Mouse (Mus musculus) frontal cortex, postnatal 25 days (tissue): ENCODE measurements around the gene Csde1.

Experiments used
- DNase-seq, 2 experiments: peaks; one replicate each; pipeline ENCODE4 v3.0.0; 2022; ENCODE audit warnings: low spot score in 2 of 2

Csde1 gene

DNA sequence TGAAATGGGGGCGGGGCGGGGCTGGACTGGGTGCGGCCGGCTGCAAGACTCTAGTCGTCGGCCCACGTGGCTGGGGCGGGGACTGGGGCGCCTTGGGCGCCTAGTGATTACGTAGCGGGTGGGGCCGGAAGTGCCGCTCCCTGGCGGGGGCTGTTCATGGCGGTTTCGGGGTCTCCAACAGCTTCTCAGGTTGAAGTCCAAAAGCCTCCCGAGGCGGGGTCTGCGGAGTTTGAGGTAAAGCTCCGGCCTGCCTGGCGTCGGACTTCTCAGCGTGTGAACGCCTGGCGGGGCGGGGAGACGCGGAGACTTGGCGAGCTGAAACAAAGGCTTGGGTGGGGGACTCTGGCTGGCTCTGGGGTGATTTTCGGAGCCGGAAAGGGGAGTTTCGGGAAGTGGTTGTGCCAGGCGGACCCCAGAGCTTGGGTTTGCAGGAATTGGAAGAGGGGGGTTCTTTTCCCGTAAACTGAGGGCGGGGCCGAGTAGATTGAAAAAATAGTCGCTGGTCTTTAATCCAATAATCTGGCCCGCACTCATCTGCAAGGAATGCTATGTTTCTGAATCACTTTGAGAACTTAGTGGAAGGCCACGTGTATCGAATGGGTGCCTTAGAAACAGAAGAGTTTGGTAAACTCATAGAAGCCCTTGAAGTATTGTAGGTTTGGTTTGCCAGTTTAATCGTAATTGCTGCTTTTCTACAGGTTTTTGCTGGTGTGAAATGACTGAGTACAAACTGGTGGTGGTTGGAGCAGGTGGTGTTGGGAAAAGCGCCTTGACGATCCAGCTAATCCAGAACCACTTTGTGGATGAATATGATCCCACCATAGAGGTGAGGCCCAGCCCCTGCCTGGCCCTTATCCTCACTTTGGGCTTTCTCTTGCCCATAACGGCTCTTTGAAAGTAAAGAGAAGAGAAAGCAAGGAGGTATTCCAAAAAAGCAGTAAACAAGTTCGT is 38.3 kb downstream of the Csde1 start, which contains the start of gene Nras:
Gene Nras, plus strand, starts transcription at position 79 of the 951 bp plus-strand sequence.
- DNase-seq, result peak; percentile 85

DNA sequence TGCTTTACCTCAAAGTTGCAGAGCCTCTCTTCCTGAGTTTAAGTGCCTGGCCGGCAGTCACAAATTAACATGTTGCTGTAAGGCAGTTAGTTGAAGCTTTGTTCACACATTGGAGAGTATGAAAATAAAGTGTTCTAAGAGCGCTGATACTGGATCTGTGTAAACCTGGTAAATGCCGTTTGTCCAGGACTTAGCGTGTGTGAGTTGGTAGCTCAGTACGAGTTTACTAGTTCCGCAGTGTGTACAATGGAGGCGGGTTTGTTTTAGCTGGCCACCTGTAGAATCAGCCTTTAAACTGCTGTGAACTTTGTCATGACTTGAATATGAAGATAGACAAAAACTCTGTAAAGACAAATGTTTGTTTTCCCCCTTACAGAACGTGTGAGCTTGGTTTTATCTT is 46.7 kb downstream of the Csde1 start:
- DNase-seq, result no peak

DNA sequence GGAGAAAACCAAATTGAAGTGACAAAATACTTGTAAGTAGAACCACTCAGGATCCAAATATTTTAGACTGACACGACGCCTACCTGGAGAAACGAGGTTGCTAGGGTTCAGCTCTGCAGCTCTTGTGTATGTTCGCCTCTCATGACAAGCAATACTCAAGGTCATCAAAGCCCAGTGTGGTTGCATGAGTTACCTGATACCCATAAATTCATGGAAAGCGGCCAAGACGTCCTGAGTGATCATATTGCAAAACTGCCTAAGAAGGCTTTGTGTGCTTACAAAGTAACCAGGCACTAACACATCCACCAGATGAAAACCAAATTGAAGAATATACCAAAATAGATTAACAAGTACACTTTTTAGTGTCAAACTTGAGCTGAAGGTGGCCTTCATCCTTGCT is 48.7 kb downstream of the Csde1 start:
- no peak for DNase-seq

- DNase-seq, result no peak
Measured at GRCm38 (mm10) chr3:103073771-103074170, 53.5 kb downstream of the Csde1 start, which contains the start of gene Ampd1. Ampd1 (plus strand) TSS chr3:103074014.

- DNase-seq, result no peak
Measured at GRCm38 (mm10) chr3:103075871-103076270, 55.6 kb downstream of the Csde1 start.

DNA sequence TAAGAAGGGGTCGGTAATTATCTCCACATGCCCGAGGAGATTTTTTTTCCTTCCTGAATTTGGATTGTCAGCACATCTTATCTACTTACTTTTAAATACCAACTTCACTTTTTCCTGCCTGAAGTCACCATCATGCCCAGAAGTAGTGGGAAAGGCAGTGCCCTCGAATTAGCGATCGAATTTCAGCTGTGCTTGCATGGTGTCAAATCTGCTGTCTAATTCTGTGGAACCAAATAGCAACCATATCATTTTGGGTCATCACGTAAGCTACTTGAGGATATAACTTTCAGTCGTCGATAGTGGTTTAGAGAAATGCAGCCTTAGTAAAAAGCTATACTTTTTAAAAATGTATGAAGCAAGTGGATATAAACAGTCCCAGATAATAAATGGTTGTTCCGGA is 56.2 kb downstream of the Csde1 start:
- no peak for DNase-seq

DNA sequence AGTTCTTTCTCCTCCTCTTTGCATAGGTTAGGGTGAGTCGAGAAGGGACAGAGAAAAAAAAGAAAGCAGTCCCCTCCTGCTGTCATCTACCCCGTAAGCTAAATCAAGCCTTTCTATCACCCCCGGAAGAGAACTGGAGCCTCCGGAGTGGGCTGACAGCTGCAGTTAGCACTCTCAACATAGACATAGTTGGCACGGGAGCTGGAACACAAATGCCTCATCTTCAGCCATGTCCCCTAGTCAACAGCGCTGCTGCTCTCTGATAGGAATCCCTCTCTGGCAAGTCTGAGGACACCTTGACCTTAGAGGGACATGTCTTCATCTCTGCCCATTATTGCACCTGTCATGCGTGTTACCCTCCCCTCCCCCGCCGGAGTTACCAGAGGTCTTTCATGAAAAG is 59.1 kb downstream of the Csde1 start:
- peak in 1 of 2 experiments; percentile 14 for DNase-seq

- DNase-seq, result no peak
Measured at GRCm38 (mm10) chr3:103081051-103081450, 60.8 kb downstream of the Csde1 start.

DNA sequence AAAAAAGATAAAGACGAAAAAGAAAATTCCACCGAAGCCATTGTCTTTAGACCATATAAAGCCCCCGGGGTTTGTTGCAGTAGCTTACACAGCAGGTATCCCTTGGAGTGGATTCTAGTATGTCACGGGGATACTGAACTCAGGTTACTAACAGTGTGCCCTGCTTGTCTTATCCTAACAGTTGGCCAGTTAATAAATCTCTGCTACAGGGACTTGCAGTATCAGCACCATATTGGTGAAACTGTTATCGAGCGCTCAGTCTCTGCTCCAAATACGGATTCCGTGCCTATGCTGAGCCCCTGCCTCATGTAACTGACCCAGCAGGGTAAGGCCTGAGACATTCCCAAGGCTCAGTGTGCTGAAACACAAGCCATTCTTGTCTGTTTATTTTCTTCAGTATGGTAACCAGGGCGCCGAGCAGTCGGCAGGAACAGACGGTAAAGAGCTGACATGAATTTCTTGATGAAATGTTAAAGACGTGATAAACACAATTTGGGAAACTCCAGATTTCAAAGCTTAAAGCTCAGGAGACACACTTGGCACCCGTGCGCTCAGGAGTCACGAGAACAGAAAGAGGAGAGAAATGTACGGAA is 61.7 kb downstream of the Csde1 start:
- no peak for DNase-seq

- no peak for DNase-seq
Measured at GRCm38 (mm10) chr3:103082761-103083160, 62.5 kb downstream of the Csde1 start.

- no peak for DNase-seq
Measured at GRCm38 (mm10) chr3:103085986-103086385, 65.8 kb downstream of the Csde1 start.

DNA sequence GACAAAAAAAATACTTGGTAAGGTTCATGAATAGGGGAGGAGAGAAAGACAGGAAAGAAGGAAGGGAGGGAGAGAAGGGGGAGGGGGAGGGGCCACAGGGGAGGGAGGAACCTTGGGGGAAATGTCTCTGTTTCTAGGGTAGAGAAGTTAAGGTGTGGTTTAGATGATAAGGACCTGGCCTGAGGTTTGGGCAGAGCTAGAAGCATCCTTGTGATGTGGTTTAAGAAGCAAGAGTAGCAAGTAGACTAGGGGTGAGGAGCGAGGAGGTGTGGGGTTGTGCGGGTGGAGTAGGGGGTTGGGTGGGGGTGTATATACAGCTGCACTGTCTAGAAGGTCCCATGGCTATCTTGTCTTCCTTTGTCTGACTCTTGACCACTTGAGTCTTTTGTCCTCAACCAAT is 71.5 kb downstream of the Csde1 start:
- no peak for DNase-seq

DNA sequence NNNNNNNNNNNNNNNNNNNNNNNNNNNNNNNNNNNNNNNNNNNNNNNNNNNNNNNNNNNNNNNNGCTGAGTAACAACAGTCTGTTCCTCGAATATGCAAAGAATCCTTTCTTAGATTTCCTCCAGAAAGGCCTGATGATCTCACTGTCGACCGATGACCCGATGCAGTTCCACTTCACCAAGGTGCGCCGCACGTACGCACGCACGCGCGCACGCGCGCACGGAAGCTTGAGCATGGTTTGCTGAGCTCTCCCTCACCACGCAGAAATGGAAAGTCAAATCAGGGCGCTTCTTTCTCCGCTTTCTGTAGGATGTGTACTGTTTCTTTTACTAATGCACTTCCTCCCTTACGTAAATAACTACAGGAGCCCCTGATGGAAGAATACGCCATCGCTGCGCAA is 78.4 kb downstream of the Csde1 start:
- DNase-seq, result no peak

GRCm38 (mm10) chr3:103099667-103100066 is 79.4 kb downstream of the Csde1 start:
- no peak for DNase-seq

GRCm38 (mm10) chr3:103100735-103101134 is 80.5 kb downstream of the Csde1 start:
- DNase-seq, result no peak

DNA sequence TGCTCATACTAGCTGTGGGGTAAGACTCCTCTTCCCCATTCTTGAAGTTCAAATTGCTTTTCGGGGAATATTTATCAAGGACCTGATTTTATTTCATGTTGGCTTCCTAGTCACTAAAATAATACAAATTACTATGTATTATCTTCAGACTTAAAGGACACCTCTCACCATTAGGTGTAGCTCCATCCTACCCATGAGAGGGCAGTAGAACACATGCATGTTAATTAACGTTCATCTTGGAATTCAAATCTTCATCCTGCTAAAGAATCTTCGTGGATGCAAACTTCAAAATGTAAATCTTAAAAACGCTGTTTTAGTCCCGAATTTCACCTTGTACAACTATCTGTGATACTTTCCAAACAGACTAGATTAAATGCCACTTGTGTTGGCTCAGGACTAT is 81.0 kb downstream of the Csde1 start:
- DNase-seq, result no peak

DNA sequence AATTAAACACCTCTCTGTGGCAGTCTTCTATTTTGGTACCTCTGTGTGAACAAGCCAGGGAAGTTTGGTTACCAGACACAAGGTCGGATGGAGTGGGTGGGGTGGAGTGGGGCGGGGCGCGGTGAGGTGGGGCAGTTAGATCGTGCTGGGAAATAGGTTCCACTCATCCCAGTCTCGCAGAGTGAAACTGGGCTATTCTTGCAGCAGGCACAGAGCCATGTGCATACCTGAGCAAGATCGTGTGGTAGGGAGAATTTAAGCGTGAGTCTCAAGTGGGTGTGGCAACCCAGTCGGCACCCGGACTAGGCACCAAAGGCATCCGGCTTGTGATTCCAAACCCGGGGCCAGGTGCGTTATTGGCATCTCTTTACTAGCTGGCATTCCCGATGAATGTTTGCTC is 81.7 kb downstream of the Csde1 start:
- no peak for DNase-seq

DNA sequence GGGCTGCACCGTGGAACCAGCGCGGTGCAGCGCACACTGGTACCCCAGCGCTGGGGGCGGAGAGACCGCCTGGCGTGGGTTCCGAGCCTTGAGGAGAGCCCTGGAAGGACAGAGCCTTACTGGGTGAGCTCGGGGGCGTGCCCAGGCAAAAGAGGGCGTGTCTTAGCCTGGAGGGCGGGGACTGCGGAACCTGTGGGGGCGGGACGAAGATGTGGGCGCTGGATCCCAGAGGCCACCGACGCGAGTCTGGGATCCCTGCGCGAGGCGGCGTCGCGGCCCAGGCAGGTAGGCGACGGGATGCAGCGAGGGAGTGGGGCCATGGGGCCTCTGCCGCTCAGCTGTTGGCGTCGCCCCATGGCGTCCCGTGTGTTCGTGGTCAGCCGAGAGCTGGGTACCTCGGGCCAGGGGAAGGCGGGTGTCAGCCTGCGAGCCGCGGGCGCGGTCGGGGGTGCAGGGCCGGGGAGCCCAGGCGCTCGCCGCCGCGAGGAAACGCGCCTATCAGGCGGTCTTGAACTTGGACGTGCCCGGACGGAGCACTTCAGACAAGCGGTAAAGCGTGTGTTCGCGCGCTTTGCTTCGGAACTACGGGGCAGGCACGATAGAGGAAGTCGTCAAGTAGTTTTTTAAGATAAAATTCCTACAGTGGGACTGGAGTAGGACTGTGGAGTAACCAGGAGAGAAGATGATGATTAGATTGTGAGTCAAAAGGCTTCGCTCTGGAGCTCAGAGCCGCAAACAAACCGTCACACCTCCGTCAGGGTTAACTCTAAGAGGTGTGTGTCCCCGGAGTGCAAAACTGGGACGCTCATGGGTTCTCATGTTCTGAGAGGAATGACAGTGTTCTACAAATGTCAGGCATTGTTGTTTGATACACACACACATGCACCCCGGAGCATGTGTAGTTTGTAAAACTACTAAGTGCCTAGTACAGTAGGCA is 82.5 kb downstream of the Csde1 start, which contains the start of gene Dennd2c:
Gene Dennd2c, plus strand, starts transcription at position 151 of the 937 bp plus-strand sequence.
- DNase-seq, result peak; percentile 29 to 67
